Mouse (Mus musculus): Measurements from ENCODE around the gene Sez6l.

Gene Sez6l

GRCm38 (mm10) chr5:112576993-112577670 is at the start of gene Sez6l:
Sez6l (minus strand) TSS chr5:112577185.
- CTCF ChIA-PET, result interaction anchor here in 2 of 4 experiments (0.7 to 1.8 kb wide), 3 partner anchors 9 to 129 kb away, joined by 4 to 8 read pairs (median 7); no protein-coding TSS in a partner anchor
- POLR2A ChIA-PET, result interaction anchor here in 3 of 4 experiments (0.6 to 3.1 kb wide), 9 partner anchors 8 to 622 kb away, joined by 3 to 14 read pairs (median 4); no protein-coding TSS in a partner anchor

- CTCF ChIA-PET, result interaction anchor here in 2 of 4 experiments (0.6 to 1.4 kb wide), 4 partner anchors 35 to 155 kb away, joined by 3 to 5 read pairs (median 4); no protein-coding TSS in a partner anchor
- POLR2A ChIA-PET, result interaction anchor here (0.5 to 1.5 kb wide), 7 partner anchors 12 to 92 kb away, joined by 3 to 12 read pairs (median 4); no protein-coding TSS in a partner anchor
These were observed 48.7 kb upstream of the Sez6l start for GRCm38 (mm10) chr5:112625555-112626160.

- ChIA-PET POLR2A (interaction anchor here in 1 of 4 experiments (0.7 kb wide), 1 partner anchor 51 kb away, joined by 3 read pairs; no protein-coding TSS in a partner anchor), CTCF (interaction anchor here in 1 of 4 experiments (0.8 kb wide), 1 partner anchor 410 kb away, joined by 3 read pairs; no protein-coding TSS in a partner anchor)
These were observed 46.0 kb upstream of the Sez6l start for GRCm38 (mm10) chr5:112622946-112623345.

- CTCF ChIA-PET, result no interaction called here
These were observed 43.3 kb upstream of the Sez6l start for GRCm38 (mm10) chr5:112620256-112620655.

GRCm38 (mm10) chr5:112619344-112619743 is 42.4 kb upstream of the Sez6l start:
- ChIA-PET POLR2A (interaction anchor here in 1 of 4 experiments (1.2 kb wide), 1 partner anchor 8 kb away, joined by 3 read pairs; no protein-coding TSS in a partner anchor), CTCF (no interaction called here)

More at GRCm38 (mm10) chr5:112620256-112620655, 43.3 kb upstream of the Sez6l start:
- POLR2A ChIA-PET, result no interaction called here

GRCm38 (mm10) chr5:112617602-112618247 is 40.7 kb upstream of the Sez6l start:
- ChIA-PET CTCF (interaction anchor here in 1 of 4 experiments (0.6 kb wide), 1 partner anchor 46 kb away, joined by 9 read pairs; no protein-coding TSS in a partner anchor), POLR2A (no interaction called here)

- ChIA-PET POLR2A (interaction anchor here in 2 of 4 experiments (0.6 kb wide), 2 partner anchors 14 to 59 kb away, joined by 3 read pairs; no protein-coding TSS in a partner anchor), CTCF (no interaction called here)
These were observed 39.1 kb upstream of the Sez6l start for GRCm38 (mm10) chr5:112615946-112616617.

- POLR2A ChIA-PET, result no interaction called here
- CTCF ChIA-PET, result interaction anchor here in 2 of 4 experiments (0.6 to 1.0 kb wide), 2 partner anchors 34 to 1085 kb away, joined by 4 read pairs; no protein-coding TSS in a partner anchor
These were observed 31.0 kb upstream of the Sez6l start for GRCm38 (mm10) chr5:112607867-112608516.

GRCm38 (mm10) chr5:112607119-112607518 is 30.1 kb upstream of the Sez6l start:
- CTCF ChIA-PET, result no interaction called here
- POLR2A ChIA-PET, result interaction anchor here in 2 of 4 experiments (0.6 to 1.0 kb wide), 2 partner anchors 12 to 58 kb away, joined by 3 to 5 read pairs; no protein-coding TSS in a partner anchor

GRCm38 (mm10) chr5:112605371-112605770 is 28.4 kb upstream of the Sez6l start:
- CTCF ChIA-PET, result no interaction called here

GRCm38 (mm10) chr5:112604251-112604650 is 27.3 kb upstream of the Sez6l start:
- ChIA-PET CTCF (interaction anchor here in 1 of 4 experiments (0.6 kb wide), 1 partner anchor 1033 kb away, joined by 3 read pairs; no protein-coding TSS in a partner anchor), POLR2A (no interaction called here)

More at GRCm38 (mm10) chr5:112605371-112605770, 28.4 kb upstream of the Sez6l start:
- POLR2A ChIA-PET, result interaction anchor here in 1 of 4 experiments (0.6 kb wide), 1 partner anchor 445 kb away, joined by 3 read pairs; no protein-coding TSS in a partner anchor

- ChIA-PET CTCF (no interaction called here), POLR2A (no interaction called here)
These were observed 26.6 kb upstream of the Sez6l start for GRCm38 (mm10) chr5:112603594-112603993.

GRCm38 (mm10) chr5:112600309-112600939 is 23.4 kb upstream of the Sez6l start:
- ChIA-PET CTCF (no interaction called here), POLR2A (interaction anchor here in 2 of 4 experiments (0.5 kb wide), 2 partner anchors 41 to 522 kb away, joined by 3 read pairs; no protein-coding TSS in a partner anchor)

GRCm38 (mm10) chr5:112599538-112600308 is 22.7 kb upstream of the Sez6l start:
- ChIA-PET POLR2A (interaction anchor here in 2 of 4 experiments (0.5 kb wide), 2 partner anchors 41 to 523 kb away, joined by 3 read pairs; no protein-coding TSS in a partner anchor), CTCF (no interaction called here)

- ChIA-PET CTCF (no interaction called here), POLR2A (no interaction called here)
These were observed 20.9 kb upstream of the Sez6l start for GRCm38 (mm10) chr5:112597876-112598275.

- ChIA-PET CTCF (interaction anchor here in 2 of 4 experiments (0.5 to 0.6 kb wide), 2 partner anchors 44 to 69 kb away, joined by 4 read pairs; no protein-coding TSS in a partner anchor), POLR2A (interaction anchor here in 2 of 4 experiments (0.5 kb wide), 2 partner anchors 59 to 69 kb away, joined by 3 to 6 read pairs; no protein-coding TSS in a partner anchor)
These were observed 20.3 kb upstream of the Sez6l start for GRCm38 (mm10) chr5:112597307-112597706.

- POLR2A ChIA-PET, result interaction anchor here in 2 of 4 experiments (0.5 kb wide), 2 partner anchors 60 to 69 kb away, joined by 3 to 6 read pairs; no protein-coding TSS in a partner anchor
These were observed 19.7 kb upstream of the Sez6l start for GRCm38 (mm10) chr5:112596729-112597128.

More at GRCm38 (mm10) chr5:112596729-112597128, 19.7 kb upstream of the Sez6l start:
- CTCF ChIA-PET, result interaction anchor here in 2 of 4 experiments (0.5 to 0.6 kb wide), 2 partner anchors 43 to 69 kb away, joined by 4 read pairs; no protein-coding TSS in a partner anchor
